Mouse (Mus musculus): ENCODE results near the gene Emc7.

DNA sequence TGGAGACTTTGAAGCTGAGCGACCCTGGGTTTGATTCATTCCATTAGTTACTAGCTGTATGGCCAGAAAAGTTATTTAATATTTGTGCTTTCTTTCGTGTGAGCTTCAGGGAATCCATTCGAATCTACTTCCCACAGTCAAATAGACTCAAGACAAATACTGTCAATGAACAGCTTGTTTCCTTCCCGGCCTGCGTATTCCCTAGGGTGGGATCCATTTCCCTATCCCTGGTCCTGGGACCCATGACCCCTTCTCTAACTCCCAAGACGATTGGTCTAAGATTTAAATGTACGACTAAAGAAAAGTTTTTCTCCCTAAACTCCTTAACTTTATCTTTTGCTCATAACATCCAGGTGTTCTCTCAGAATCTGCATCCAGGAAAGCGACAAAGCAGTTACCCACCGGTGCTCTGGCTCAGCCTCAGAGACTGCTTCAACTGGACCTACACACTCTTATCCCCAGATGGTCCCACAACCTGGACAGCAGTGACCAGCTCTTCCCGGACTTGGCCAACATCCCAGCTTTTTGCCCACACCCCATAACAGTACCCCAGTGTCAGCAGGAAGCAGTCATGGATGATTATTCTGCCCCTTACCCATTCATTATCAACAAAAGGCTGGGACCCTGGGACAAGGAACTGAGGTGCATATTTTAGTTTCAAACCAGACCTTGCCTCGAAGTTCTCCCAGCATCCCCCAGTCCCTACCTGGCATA is 35.8 kb downstream of the Emc7 start:
- TF ChIP-seq CTCF (IDR thresholded peaks at IDR 0.05; ENCODE audit: control insufficient read depth, insufficient read depth, insufficient read length) (no peak), USF1 (IDR thresholded peaks at IDR 0.05; ENCODE audit: low read depth) (no peak)
